Mouse (Mus musculus) kidney, embryonic 16.5 days (tissue): ENCODE measurements at regions not wholly inside any gene's neighbourhood (a gene's known extent, or its start where the extent isn't known, plus 50 kb on each side); places are given as distances from the start of the nearest gene placed in this dataset.
A peak's percentile ranks its signal among the peaks of the same experiment; 100 is the strongest.

Source experiments
- ATAC-seq: fragments of 200-750 bp; cut with Nextera tagmentation; 2 replicates; pipeline ENCODE4 v1.8.0; 2017; ENCODE audit warnings: moderate TSS enrichment; ENCODE audit not compliant: low FRiP score, low TSS enrichment
- H3K27ac ChIP-seq: fragments of 300-500 bp; sonication (generic); 2 replicates; pipeline ENCODE4 v1.5.1; 2014; ENCODE audit warnings: low read length
- H3K27me3 ChIP-seq: fragments of 300-500 bp; sonication (generic); 2 replicates; pipeline ENCODE4 v1.6.1; 2014; ENCODE audit warnings: low read length, control low read depth, mixed read lengths; ENCODE audit not compliant: insufficient read depth
- H3K36me3 ChIP-seq: fragments of 300-500 bp; sonication (generic); 2 replicates; pipeline ENCODE4 v1.6.1; 2014; ENCODE audit warnings: low read length, control low read depth, mixed read lengths; ENCODE audit not compliant: insufficient read depth
- H3K4me1 ChIP-seq: fragments of 300-500 bp; sonication (generic); 2 replicates; pipeline ENCODE4 v1.6.1; 2014; ENCODE audit warnings: low read length, control low read depth, mixed read lengths; ENCODE audit not compliant: insufficient read depth
- H3K4me2 ChIP-seq: fragments of 300-500 bp; sonication (generic); replicated peaks from 2 replicates; pipeline ENCODE4 v1.6.1; 2014; ENCODE audit warnings: low read depth, low read length
- H3K4me3 ChIP-seq: fragments of 300-500 bp; sonication (generic); 2 replicates; pipeline ENCODE4 v1.5.1; 2014; ENCODE audit warnings: mild to moderate bottlenecking, low read length
- H3K9ac ChIP-seq: fragments of 300-500 bp; sonication (generic); replicated peaks from 2 replicates; pipeline ENCODE4 v1.6.1; 2014; ENCODE audit warnings: low read length
- H3K9me3 ChIP-seq: fragments of 300-500 bp; sonication (generic); 2 replicates; pipeline ENCODE4 v1.6.1; 2016; ENCODE audit warnings: low read length, control low read depth
- WGBS: fragments of 180-500 bp; shearing (Covaris S2); extraction: QIAGEN DNeasy Blood & Tissue Kit; methylation state at CpG from one replicate; pipeline ENCODE4 v1.1.7; 2014; 5-methylcytosine and 5-hydroxymethylcytosine counted together

- Histone ChIP-seq H3K27me3 (no peaks in the 10 kb centered on the region), H3K36me3 (no peaks in the 10 kb centered on the region), H3K4me3 (no peak overlapping the region), H3K4me2 (no peak overlapping the region), H3K4me1 (no peaks in the 10 kb centered on the region), H3K9me3 (no peaks in the 10 kb centered on the region), H3K9ac (no peak overlapping the region), H3K27ac (no peak overlapping the region)
- no peak for ATAC-seq
- 80% methylated on average over 4 of the region's 4 CpGs for WGBS
These were observed 172.4 kb upstream of the Pln start for GRCm38 (mm10) chr10:53165036-53165435.

DNA sequence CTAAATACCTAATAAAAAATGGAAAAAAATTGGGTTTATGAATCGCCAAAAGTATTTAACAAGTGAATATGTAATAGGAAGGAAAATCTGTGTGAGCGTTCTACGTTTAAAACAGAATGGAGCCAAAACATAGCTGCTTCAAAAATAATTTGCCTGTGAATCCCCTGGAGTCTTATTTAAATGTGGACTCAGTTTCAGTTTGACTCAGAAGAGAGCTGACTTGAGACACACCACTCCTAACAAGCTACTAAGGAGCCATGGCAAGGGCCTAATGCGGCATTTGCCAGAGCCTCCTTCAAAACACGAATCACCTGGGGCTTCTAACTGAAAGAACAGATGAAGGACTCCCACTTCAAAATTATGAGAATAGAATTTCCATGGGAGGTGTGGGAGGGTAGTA, 169.7 kb upstream of the Pln start:
- H3K36me3 ChIP-seq = no peaks in the 10 kb centered on the region
- H3K9me3 ChIP-seq = no peaks in the 10 kb centered on the region
- no peak overlapping the region for H3K4me2 ChIP-seq
- whole genome bisulfite sequencing = 96% methylated on average over 5 of the region's 5 CpGs
- no peak for ATAC-seq
- H3K4me1 ChIP-seq = no peaks in the 10 kb centered on the region
- H3K9ac ChIP-seq = no peak overlapping the region
- no peaks in the 10 kb centered on the region for H3K27me3 ChIP-seq
- no peak overlapping the region for H3K27ac ChIP-seq
- H3K4me3 ChIP-seq = no peak overlapping the region

DNA sequence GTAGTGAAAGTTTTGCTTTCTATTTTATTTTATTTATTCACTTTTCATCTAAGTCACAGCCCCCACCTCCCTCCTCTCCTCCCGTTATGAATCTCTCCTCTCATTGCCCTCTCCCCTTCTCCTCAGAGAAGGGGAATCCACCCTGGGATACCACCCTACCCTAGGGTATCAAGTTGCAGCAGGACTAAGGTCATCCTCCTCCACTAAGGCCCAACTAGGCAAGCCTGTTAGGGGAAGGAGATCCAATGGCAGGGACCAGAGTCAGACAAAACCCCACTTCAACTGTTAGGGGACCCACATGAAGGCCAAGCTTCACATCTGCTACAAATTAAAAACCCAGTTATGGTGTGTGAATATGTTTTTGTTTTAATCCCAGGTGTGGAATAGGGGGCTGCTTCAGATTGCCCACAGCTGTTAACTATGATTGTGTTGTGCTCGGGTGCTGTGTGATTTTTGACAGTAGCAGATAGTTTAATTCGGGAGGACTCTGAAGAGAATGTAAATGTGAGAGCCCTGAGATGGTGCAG, 163.4 kb upstream of the Pln start:
- no peak for ATAC-seq
- Histone ChIP-seq H3K9ac (no peak overlapping the region), H3K4me1 (no peaks in the 10 kb centered on the region), H3K27me3 (no peaks in the 10 kb centered on the region), H3K27ac (no peak overlapping the region), H3K36me3 (no peaks in the 10 kb centered on the region), H3K4me3 (no peak overlapping the region), H3K9me3 (no peaks in the 10 kb centered on the region), H3K4me2 (no peak overlapping the region)
- 46% methylated on average over 3 of the region's 3 CpGs for WGBS

- H3K4me1 ChIP-seq = 0 out of 2 replicates have a peak, but pooled peaks cover 2% of the 10 kb centered on the region
- no peaks in the 10 kb centered on the region for H3K36me3 ChIP-seq
- WGBS = 89% methylated on average over 2 of the region's 2 CpGs
- ATAC-seq = no peak
- no peak overlapping the region for H3K4me3 ChIP-seq
- H3K27ac ChIP-seq = no peak overlapping the region
- H3K4me2 ChIP-seq = no peak overlapping the region
- H3K9ac ChIP-seq = no peak overlapping the region
- H3K27me3 ChIP-seq = no peaks in the 10 kb centered on the region
- no peaks in the 10 kb centered on the region for H3K9me3 ChIP-seq
These were observed 161.5 kb upstream of the Pln start for GRCm38 (mm10) chr10:53175946-53176345.

- Histone ChIP-seq H3K27me3 (no peaks in the 10 kb centered on the region), H3K4me2 (no peak overlapping the region), H3K27ac (no peak overlapping the region), H3K9me3 (no peaks in the 10 kb centered on the region), H3K4me1 (0 out of 2 replicates have a peak, but pooled peaks cover 4% of the 10 kb centered on the region), H3K36me3 (no peaks in the 10 kb centered on the region), H3K9ac (no peak overlapping the region), H3K4me3 (no peak overlapping the region)
- no peak for ATAC-seq
- 69% methylated on average over 6 of the region's 6 CpGs for WGBS
These were observed 158.9 kb upstream of the Pln start for GRCm38 (mm10) chr10:53178561-53178960.

- 0 out of 2 replicates have a peak, but pooled peaks cover 4% of the 10 kb centered on the region for H3K4me1 ChIP-seq
- ATAC-seq = no peak
- no peaks in the 10 kb centered on the region for H3K36me3 ChIP-seq
- no peak overlapping the region for H3K27ac ChIP-seq
- 69% methylated on average over 6 of the region's 6 CpGs for WGBS
- H3K27me3 ChIP-seq = no peaks in the 10 kb centered on the region
- H3K9me3 ChIP-seq = no peaks in the 10 kb centered on the region
- H3K4me2 ChIP-seq = no peak overlapping the region
- H3K4me3 ChIP-seq = no peak overlapping the region
- no peak overlapping the region for H3K9ac ChIP-seq
These were observed 158.4 kb upstream of the Pln start for GRCm38 (mm10) chr10:53179109-53179508.

DNA sequence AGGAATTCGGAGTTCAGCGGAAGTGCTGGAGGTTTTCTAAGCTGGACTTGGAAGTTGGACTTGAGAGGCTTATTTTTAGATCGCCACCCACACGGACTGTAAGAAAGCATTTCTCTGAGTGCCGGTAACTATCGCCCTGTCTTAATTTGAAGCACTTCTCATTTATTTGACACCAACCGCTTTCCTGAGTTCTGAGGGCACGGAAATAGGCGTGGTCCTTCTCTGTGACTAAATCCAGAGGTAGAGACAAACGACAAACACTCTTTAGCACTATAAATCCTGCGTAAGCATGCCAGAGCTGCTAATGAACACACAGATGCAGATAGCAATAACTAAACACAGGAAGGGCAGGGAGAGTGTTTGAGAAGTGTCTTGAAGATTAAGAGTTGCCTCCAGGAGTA, 156.7 kb upstream of the Pln start:
- H3K9me3 ChIP-seq = no peaks in the 10 kb centered on the region
- 55% methylated on average over 11 of the region's 11 CpGs for WGBS
- ATAC-seq = 0 out of 2 replicates have a peak, but pooled peaks have one; percentile 51
- no peak overlapping the region for H3K4me3 ChIP-seq
- no peaks in the 10 kb centered on the region for H3K27me3 ChIP-seq
- 0 out of 2 replicates have a peak, but pooled peaks cover 4% of the 10 kb centered on the region for H3K4me1 ChIP-seq
- H3K36me3 ChIP-seq = no peaks in the 10 kb centered on the region
- no peak overlapping the region for H3K9ac ChIP-seq
- no peak overlapping the region for H3K27ac ChIP-seq
- no peak overlapping the region for H3K4me2 ChIP-seq

DNA sequence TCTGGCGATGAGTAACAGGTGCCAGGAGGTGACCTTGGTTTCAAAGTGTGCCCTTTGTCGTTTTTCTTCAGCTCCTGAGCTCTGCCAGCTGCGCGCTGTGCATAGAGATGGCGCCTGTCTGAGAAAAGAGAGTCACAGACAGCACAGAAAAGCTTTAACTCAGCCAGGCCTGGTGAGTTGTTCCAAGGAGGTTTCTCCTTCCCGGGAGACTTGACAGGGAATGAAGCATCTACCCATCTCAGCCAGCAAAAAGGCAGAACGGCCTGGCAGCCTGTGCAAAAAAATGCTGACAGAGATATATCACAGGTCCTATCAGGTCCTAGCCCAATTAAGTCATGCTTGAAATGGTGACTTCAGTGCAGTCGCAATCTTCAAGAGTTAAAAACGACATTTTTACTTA, 156.1 kb upstream of the Pln start:
- H3K36me3 ChIP-seq = no peaks in the 10 kb centered on the region
- H3K4me2 ChIP-seq = no peak overlapping the region
- 53% methylated on average over 9 of the region's 9 CpGs for WGBS
- no peaks in the 10 kb centered on the region for H3K27me3 ChIP-seq
- no peak overlapping the region for H3K27ac ChIP-seq
- ATAC-seq = peak; percentile 6; the same call in 1 of the 2 replicates
- no peak overlapping the region for H3K9ac ChIP-seq
- H3K4me1 ChIP-seq = 0 out of 2 replicates have a peak, but pooled peaks cover 4% of the 10 kb centered on the region
- H3K4me3 ChIP-seq = no peak overlapping the region
- no peaks in the 10 kb centered on the region for H3K9me3 ChIP-seq

DNA sequence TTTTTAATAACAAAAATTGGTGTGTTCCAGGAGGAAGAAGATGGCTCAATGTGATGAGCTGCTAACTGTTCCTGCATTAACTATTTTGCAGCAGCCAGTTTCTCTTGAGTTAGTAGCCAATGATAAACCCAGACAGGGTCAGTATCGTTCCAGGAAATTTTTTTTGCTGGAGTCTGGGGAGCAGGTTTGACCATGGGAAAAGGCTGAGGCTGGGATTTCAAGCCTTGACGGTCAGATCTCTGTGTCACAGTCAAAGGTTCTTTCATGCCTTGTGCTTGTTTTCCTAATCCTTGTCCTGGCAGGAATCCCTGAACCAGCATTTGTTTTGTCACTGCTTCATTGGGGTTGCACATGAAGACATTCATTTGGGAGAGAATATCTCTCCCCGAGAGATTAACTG, 129.0 kb upstream of the Pln start:
- Histone ChIP-seq H3K27ac (no peak overlapping the region), H3K36me3 (no peaks in the 10 kb centered on the region), H3K9ac (no peak overlapping the region), H3K4me2 (no peak overlapping the region), H3K9me3 (no peaks in the 10 kb centered on the region), H3K27me3 (no peaks in the 10 kb centered on the region), H3K4me3 (no peak overlapping the region), H3K4me1 (no peaks in the 10 kb centered on the region)
- no peak for ATAC-seq
- WGBS = 76% methylated on average over 3 of the region's 3 CpGs

GRCm38 (mm10) chr10:53209916-53210315, 127.6 kb upstream of the Pln start:
- no peaks in the 10 kb centered on the region for H3K27me3 ChIP-seq
- H3K9me3 ChIP-seq = no peaks in the 10 kb centered on the region
- H3K4me3 ChIP-seq = no peak overlapping the region
- no peak overlapping the region for H3K4me2 ChIP-seq
- no peak overlapping the region for H3K27ac ChIP-seq
- no peak overlapping the region for H3K9ac ChIP-seq
- no peak; the same call in 1 of the 2 replicates for ATAC-seq
- H3K4me1 ChIP-seq = no peaks in the 10 kb centered on the region
- H3K36me3 ChIP-seq = no peaks in the 10 kb centered on the region
